Mouse (Mus musculus) layer of hippocampus, postnatal 25 days (tissue): ENCODE results near the gene Zbtb43. TPM values are rescaled to one million over a fixed set of nuclear protein-coding genes. Genes with fewer than 3 reads are reported as not detected.

ENCODE experiments used
- DNase-seq, 2 experiments: peaks; one replicate each; pipeline ENCODE4 v3.0.0; 2022; ENCODE audit warnings: mixed read lengths in 2 of 2, low spot score in 1 of 2; ENCODE audit errors: extremely low spot score in 1 of 2
- total RNA-seq, 2 experiments: library from RNA; stranded (reverse); gene quantifications; 2 replicates each; pipeline ENCODE4 v1.2.3; 2021

Zbtb43 gene
- total RNA-seq, 2 experiments from 2014 or later = 28.0 to 28.6 TPM

GRCm38 (mm10) chr2:33430771-33431699 lies 37.3 kb downstream of the Zbtb43 start, which contains the start of gene Zbtb34:
Zbtb34 (minus strand) TSS chr2:33431324.
- DNase-seq = peak; percentile 57 to 58

- DNase-seq = no peak
These were observed 38.1 kb downstream of the Zbtb43 start for GRCm38 (mm10) chr2:33430081-33430770.

- DNase-seq = no peak
These were observed 39.0 kb downstream of the Zbtb43 start for GRCm38 (mm10) chr2:33429339-33429738.

- DNase-seq = no peak
These were observed 41.5 kb downstream of the Zbtb43 start for GRCm38 (mm10) chr2:33426640-33427398.

- no peak for DNase-seq
These were observed 50.9 kb downstream of the Zbtb43 start for GRCm38 (mm10) chr2:33417454-33417853.

- DNase-seq = no peak
These were observed 54.3 kb downstream of the Zbtb43 start for GRCm38 (mm10) chr2:33414019-33414418.

- no peak for DNase-seq
These were observed 56.2 kb downstream of the Zbtb43 start for GRCm38 (mm10) chr2:33412111-33412510.

GRCm38 (mm10) chr2:33403511-33404003 lies 64.8 kb downstream of the Zbtb43 start:
- DNase-seq = no peak

- no peak for DNase-seq
These were observed 65.7 kb downstream of the Zbtb43 start for GRCm38 (mm10) chr2:33402638-33403037.

GRCm38 (mm10) chr2:33402236-33402635 lies 66.1 kb downstream of the Zbtb43 start:
- DNase-seq = peak; percentile 59 to 85

- DNase-seq = peak in 1 of 2 experiments; percentile 41
These were observed 67.1 kb downstream of the Zbtb43 start for GRCm38 (mm10) chr2:33401217-33401616.

- DNase-seq = no peak
These were observed 67.8 kb downstream of the Zbtb43 start for GRCm38 (mm10) chr2:33400541-33400940.

Other genes with a start within 250 kb of the Zbtb43 start
- 10 to 100 TPM; 53.9 to 63.2 TPM for gene Ralgps1, start 97.1 kb downstream of the Zbtb43 start, total RNA-seq
- gene Zbtb34, start 37.2 kb downstream of the Zbtb43 start, total RNA-seq = 10 to 100 TPM; 11.7 to 13.3 TPM
- under 1 TPM; 0.22 to 0.31 TPM for gene Lmx1b, start 172.0 kb upstream of the Zbtb43 start, total RNA-seq